Mouse (Mus musculus) skeletal muscle tissue, postnatal 0 days (tissue): ENCODE data around the gene Dap. TPM values are rescaled to one million over a fixed set of nuclear protein-coding genes. Genes with fewer than 3 reads are reported as not detected.

Experiments used
- polyA plus RNA-seq: library from polyadenylated mRNA; unstranded; fragments of >200 nt; fragmentation: Nextera tagmentation; extraction: Ambion mirVana; gene quantifications from 2 replicates; pipeline ENCODE4 v1.2.1, GENCODE M21; 2015

Gene Dap
- polyA plus RNA-seq = 65.2 and 86.4 TPM in 2 replicates

DNA sequence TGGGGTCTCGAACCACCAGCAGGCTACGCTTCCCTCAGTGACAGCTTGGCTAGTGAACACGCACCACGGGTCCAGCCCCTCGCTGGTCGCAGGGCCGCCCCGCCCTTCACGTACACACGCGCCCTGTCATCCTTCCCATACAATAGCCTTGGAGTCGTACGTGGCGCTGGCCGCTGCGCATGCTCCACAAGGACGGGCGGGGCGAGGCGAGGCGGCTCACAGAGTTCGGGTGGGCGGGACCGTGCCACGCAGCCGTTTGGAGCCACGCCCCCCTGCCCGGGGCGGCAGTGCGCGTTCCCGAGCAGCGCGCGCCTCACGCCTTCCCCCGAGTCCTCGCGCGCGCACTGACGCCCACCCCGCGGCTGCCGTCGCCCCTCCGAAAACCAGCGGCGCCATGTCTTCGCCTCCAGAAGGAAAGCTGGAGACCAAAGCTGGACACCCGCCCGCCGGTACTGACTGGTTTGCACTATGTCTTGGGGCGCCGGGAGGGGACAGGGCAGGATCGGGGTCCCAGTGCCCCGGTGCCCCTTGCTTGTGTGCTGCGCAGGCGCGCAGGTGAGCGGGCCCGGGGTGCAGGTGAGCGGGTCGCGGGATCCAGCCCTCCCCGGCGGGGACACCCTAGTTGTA is at the start of gene Dap:
Gene Dap, plus strand, starts transcription at position 180 of the 627 bp plus-strand sequence.

Other genes with a start within 250 kb of the Dap start
- 5.0 and 5.6 TPM in 2 replicates for gene Ankrd33b, start 143.4 kb downstream of the Dap start, polyA plus RNA-seq
- gene Ropn1l, start 229.4 kb downstream of the Dap start, polyA plus RNA-seq = 1.4 and 1.5 TPM in 2 replicates